Mouse (Mus musculus) liver, postnatal 0 days (tissue): ENCODE measurements around the gene Ebf4.

Source experiments
- CTCF ChIP-seq: sonication (generic); IDR thresholded peaks from 2 replicates; pipeline ENCODE4 v1.5.1; 2016; ENCODE audit warnings: antibody characterized with exemption, low read depth
- EP300 ChIP-seq: IDR thresholded peaks from 2 replicates; pipeline ENCODE4 v1.6.1; 2016; ENCODE audit warnings: antibody characterized with exemption, low read depth, mild to moderate bottlenecking

DNA sequence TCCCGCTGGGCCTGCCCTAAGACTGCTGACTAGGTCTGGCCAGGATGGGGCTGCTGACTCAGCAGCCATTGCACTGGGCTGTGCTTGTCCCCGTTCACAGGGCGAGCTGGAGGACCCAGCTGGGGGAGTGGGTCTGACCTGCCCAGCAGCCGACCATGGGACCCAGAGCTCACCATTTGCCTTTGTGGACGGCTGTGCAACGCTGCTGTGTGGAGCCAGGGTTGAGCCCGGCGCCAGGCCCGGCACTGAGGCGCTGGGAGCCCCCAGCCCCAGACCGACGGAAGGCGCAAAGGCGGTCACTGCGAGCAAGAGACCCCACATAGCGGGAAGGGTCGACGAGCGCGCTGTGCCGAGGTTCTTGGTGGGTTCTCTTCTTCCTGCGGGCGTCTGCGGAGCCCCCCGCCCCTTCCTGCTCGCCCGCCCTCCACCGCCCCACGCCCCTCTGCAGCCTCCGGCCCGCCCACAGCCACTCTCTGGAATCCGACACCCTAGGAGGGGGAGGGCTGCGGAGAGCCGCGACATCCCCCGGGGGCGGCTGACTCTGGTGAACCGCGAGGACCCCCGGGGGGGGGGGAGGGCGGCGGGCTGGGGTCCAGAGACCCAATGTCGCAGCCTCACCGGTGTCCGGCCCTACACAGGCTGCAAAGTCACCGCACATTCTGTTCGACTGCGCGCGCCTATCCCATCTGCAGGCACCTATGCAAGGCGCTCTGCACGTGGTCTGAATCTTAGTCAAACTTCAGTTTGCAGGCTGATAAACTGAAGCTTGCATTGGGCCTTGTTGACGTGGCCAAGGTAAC lies 102.4 kb downstream of the Ebf4 start, which contains the start of gene Cpxm1:
- TF ChIP-seq CTCF (no peak), EP300 (no peak)
